Comparison of ENCODE assay signal across 9 mouse cellular contexts in genomic region chr9:119334324-119334723, GRCm38 (mm10). TPM values are rescaled to one million over a fixed set of nuclear protein-coding genes. Genes with fewer than 3 reads are reported as not detected.
DNase-seq lines count a peak whose midpoint lies in the region; ATAC-seq and TF ChIP-seq lines count a peak whose summit lies in the region.
"Had no signal": no experiment of that assay in that cellular context is flagged by ENCODE, and none has a peak within 500 bp of the region (broad histone marks: within the 10 kb centered on the region; RNA-seq: fewer than 3 reads in every experiment).

No protein-coding gene starts in this region.

- peaks cover 15% of the 10 kb centered on the region for H3K4me1 ChIP-seq in intestine, embryonic 16.5 days (ENCODE audit: control insufficient read depth, insufficient read depth, low read length)
- H3K4me1 ChIP-seq in lung, embryonic 16.5 days (replicated peaks; ENCODE audit: control insufficient read depth, insufficient read depth, low read length), result peaks cover 11% of the 10 kb centered on the region; the same call in 1 of the 2 replicates
- peaks cover 5% of the 10 kb centered on the region; the same call in 1 of the 2 replicates for H3K4me1 ChIP-seq in stomach, postnatal 0 days (replicated peaks; ENCODE audit: control insufficient read depth, insufficient read depth)

- no peaks in the 10 kb centered on the region for H3K27me3 ChIP-seq in intestine, embryonic 16.5 days (replicated peaks; ENCODE audit: control insufficient read depth, insufficient read depth, low read length)
- no peaks in the 10 kb centered on the region for H3K27me3 ChIP-seq in lung, embryonic 16.5 days (ENCODE audit: control insufficient read depth, insufficient read depth, low read depth, low read length)
- H3K27me3 ChIP-seq in stomach, postnatal 0 days (ENCODE audit: control insufficient read depth, insufficient read depth, low read length), result no peaks in the 10 kb centered on the region

- peak; percentile 50; the same call in 1 of the 2 replicates for ATAC-seq in intestine, embryonic 16.5 days
- peak; percentile 57 for ATAC-seq in lung, embryonic 16.5 days (ENCODE audit: low read depth)
- no peak for ATAC-seq in stomach, postnatal 0 days (ENCODE audit: low FRiP score, low TSS enrichment)

- H3K9me3 ChIP-seq in intestine, embryonic 16.5 days (ENCODE audit: control insufficient read depth, low read length), result no peaks in the 10 kb centered on the region
- H3K9me3 ChIP-seq in lung, embryonic 16.5 days (ENCODE audit: control insufficient read depth, low read length), result no peaks in the 10 kb centered on the region
- H3K9me3 ChIP-seq in stomach, postnatal 0 days (ENCODE audit: control insufficient read depth, low read length), result no peaks in the 10 kb centered on the region

- no peak for TF ChIP-seq EP300 in stomach, postnatal 0 days (optimal IDR thresholded peaks at IDR 0.05)

- 54% methylated on average over 10 of the region's 10 CpGs for WGBS in intestine, embryonic 16.5 days
- WGBS in lung, embryonic 16.5 days, result 22% methylated on average over 10 of the region's 10 CpGs
- WGBS in stomach, postnatal 0 days, result 40% methylated on average over 10 of the region's 10 CpGs

- no peak overlapping the region for H3K9ac ChIP-seq in intestine, embryonic 16.5 days (ENCODE audit: low read depth, low read length)
- H3K9ac ChIP-seq in lung, embryonic 16.5 days (ENCODE audit: low read length), result no peak overlapping the region
- no peak overlapping the region for H3K9ac ChIP-seq in stomach, postnatal 0 days (ENCODE audit: low read length)

- peak overlapping the region; percentile 31 for H3K27ac ChIP-seq in intestine, embryonic 16.5 days (ENCODE audit: low read length)
- peak overlapping the region; percentile 9 for H3K27ac ChIP-seq in lung, embryonic 16.5 days (ENCODE audit: low read length)
- H3K27ac ChIP-seq in stomach, postnatal 0 days (replicated peaks), result peak overlapping the region; percentile 1; the same call in 1 of the 2 replicates

- peak; percentile 67 for DNase-seq in adrenal gland, postnatal 10 days
- no peak for DNase-seq in adrenal gland, adult 18-20 months (ENCODE audit: low spot score in 2 of 2)
- DNase-seq in 3134 (ENCODE audit: extremely low read depth, insufficient read length, low spot score), result peak; percentile 70
- DNase-seq in gastrocnemius, adult 8-10 months (ENCODE audit: low spot score in 2 of 2), result peak; percentile 58 to 62
- peak; percentile 46 for DNase-seq in stomach, postnatal 0 days (ENCODE audit: low spot score)
- DNase-seq in testis, postnatal 14 days (ENCODE audit: low spot score), result no peak

- H3K36me3 ChIP-seq in intestine, embryonic 16.5 days (ENCODE audit: control insufficient read depth, insufficient read depth, low read length), result peaks cover 8% of the 10 kb centered on the region
- H3K36me3 ChIP-seq in lung, embryonic 16.5 days (ENCODE audit: control insufficient read depth, insufficient read depth, low read length), result peaks cover 5% of the 10 kb centered on the region; the same call in 1 of the 2 replicates
- peaks cover 5% of the 10 kb centered on the region for H3K36me3 ChIP-seq in stomach, postnatal 0 days (ENCODE audit: control insufficient read depth, insufficient read depth, low read length)

- H3K4me2 ChIP-seq in intestine, embryonic 16.5 days (ENCODE audit: low read depth, low read length), result no peak overlapping the region
- no peak overlapping the region for H3K4me2 ChIP-seq in lung, embryonic 16.5 days (ENCODE audit: low read depth, low read length)
- H3K4me2 ChIP-seq in stomach, postnatal 0 days (replicated peaks; ENCODE audit: low read depth), result no peak overlapping the region

- peak; percentile 10; the same call in 1 of the 2 replicates for TF ChIP-seq CTCF in stomach, postnatal 0 days (IDR thresholded peaks at IDR 0.05; ENCODE audit: low read depth)

- H3K4me3 ChIP-seq in intestine, embryonic 16.5 days (ENCODE audit: low read length), result no peak overlapping the region
- H3K4me3 ChIP-seq in lung, embryonic 16.5 days (ENCODE audit: low read length), result no peak overlapping the region
- H3K4me3 ChIP-seq in stomach, postnatal 0 days (ENCODE audit: low read depth, low read length), result no peak overlapping the region
- H3K4me3 ChIP-seq: myocyte had no signal

RNA-seq across cellular contexts. Expression of gene Acaa1a, which starts 5.2 kb away (rescaled TPM):
- 100 to 1,000 TPM; 113 to 126 TPM for total RNA-seq in adrenal gland, postnatal 10 days (2021)
- total RNA-seq in adrenal gland, adult 18-20 months (2021), result 100 to 1,000 TPM; 119 to 124 TPM
- total RNA-seq in gastrocnemius, adult 8-10 months (2022), result 10 to 100 TPM; 35.9 to 42.5 (median 39.9) TPM
- polyA plus RNA-seq in intestine, embryonic 16.5 days (2015; fragmentation: Nextera tagmentation; extraction: Ambion mirVana), result 114 and 116 TPM in 2 replicates
- 111 and 123 TPM in 2 replicates for polyA plus RNA-seq in lung, embryonic 16.5 days (2015; fragmentation: Nextera tagmentation; extraction: Ambion mirVana)
- polyA plus RNA-seq in stomach, postnatal 0 days (2015; fragmentation: Nextera tagmentation; extraction: Ambion mirVana), result 181 and 193 TPM in 2 replicates

RNA-seq across cellular contexts. Expression of gene Myd88, which starts 6.9 kb away (rescaled TPM):
- 10 to 100 TPM; 24.4 to 26.7 TPM for total RNA-seq in adrenal gland, postnatal 10 days (2021)
- total RNA-seq in adrenal gland, adult 18-20 months (2021), result 10 to 100 TPM; 28.0 to 30.3 TPM
- 1 to 10 TPM; 2.7 to 4.1 (median 3.9) TPM for total RNA-seq in gastrocnemius, adult 8-10 months (2022)
- polyA plus RNA-seq in intestine, embryonic 16.5 days (2015; fragmentation: Nextera tagmentation; extraction: Ambion mirVana), result 35.0 and 36.3 TPM in 2 replicates
- polyA plus RNA-seq in lung, embryonic 16.5 days (2015; fragmentation: Nextera tagmentation; extraction: Ambion mirVana), result 36.5 and 36.9 TPM in 2 replicates
- 40.8 and 41.5 TPM in 2 replicates for polyA plus RNA-seq in stomach, postnatal 0 days (2015; fragmentation: Nextera tagmentation; extraction: Ambion mirVana)

RNA-seq across cellular contexts. Expression of gene Oxsr1, which starts 12.1 kb away (rescaled TPM):
- 10 to 100 TPM; 34.6 to 35.2 TPM for total RNA-seq in adrenal gland, postnatal 10 days (2021)
- 10 to 100 TPM; 30.7 to 35.3 TPM for total RNA-seq in adrenal gland, adult 18-20 months (2021)
- 10 to 100 TPM; 66.1 to 80.3 (median 73.0) TPM for total RNA-seq in gastrocnemius, adult 8-10 months (2022)
- polyA plus RNA-seq in intestine, embryonic 16.5 days (2015; fragmentation: Nextera tagmentation; extraction: Ambion mirVana), result 9.1 and 9.5 TPM in 2 replicates
- 9.3 and 9.8 TPM in 2 replicates for polyA plus RNA-seq in lung, embryonic 16.5 days (2015; fragmentation: Nextera tagmentation; extraction: Ambion mirVana)
- 8.7 and 9.7 TPM in 2 replicates for polyA plus RNA-seq in stomach, postnatal 0 days (2015; fragmentation: Nextera tagmentation; extraction: Ambion mirVana)

RNA-seq across cellular contexts. Expression of gene Xylb, which starts 22.9 kb away (rescaled TPM):
- 10 to 100 TPM in 1 of 2 experiments, 1 to 10 TPM in 1; 6.6 to 14.2 TPM for total RNA-seq in adrenal gland, postnatal 10 days (2021)
- 1 to 10 TPM; 1.1 TPM for total RNA-seq in adrenal gland, adult 18-20 months (2021)
- total RNA-seq in gastrocnemius, adult 8-10 months (2022), result under 1 TPM in 2 of 4 experiments, not detected in 2; 0.07 to 0.11 TPM
- polyA plus RNA-seq in intestine, embryonic 16.5 days (2015; fragmentation: Nextera tagmentation; extraction: Ambion mirVana), result 17.4 and 18.5 TPM in 2 replicates
- polyA plus RNA-seq in lung, embryonic 16.5 days (2015; fragmentation: Nextera tagmentation; extraction: Ambion mirVana), result 5.1 and 5.2 TPM in 2 replicates
- 3.2 and 5.7 TPM in 2 replicates for polyA plus RNA-seq in stomach, postnatal 0 days (2015; fragmentation: Nextera tagmentation; extraction: Ambion mirVana)

RNA-seq across cellular contexts. Expression of gene Slc22a14, which starts 31.0 kb away (rescaled TPM):
- under 1 TPM in 1 of 2 experiments, not detected in 1; 0.42 TPM for total RNA-seq in adrenal gland, postnatal 10 days (2021)
- total RNA-seq in adrenal gland, adult 18-20 months (2021), result not detected
- not detected for total RNA-seq in gastrocnemius, adult 8-10 months (2022)
- 0.10 and 0.16 TPM in 2 replicates for polyA plus RNA-seq in intestine, embryonic 16.5 days (2015; fragmentation: Nextera tagmentation; extraction: Ambion mirVana)
- 0.06 and 0.13 TPM in 2 replicates for polyA plus RNA-seq in lung, embryonic 16.5 days (2015; fragmentation: Nextera tagmentation; extraction: Ambion mirVana)
- not detected in 2 replicates for polyA plus RNA-seq in stomach, postnatal 0 days (2015; fragmentation: Nextera tagmentation; extraction: Ambion mirVana)
- polyA plus RNA-seq: myocyte had no signal

Comparison
In these comparisons a context has a peak if more than half of its experiments do, and no peak if none do; other contexts are left out.
1. DNase-seq: peak in adrenal gland, postnatal 10 days (single experiment), 3134 (single experiment), gastrocnemius, adult 8-10 months (2 of 2) and stomach, postnatal 0 days (single experiment); none in adrenal gland, adult 18-20 months (0 of 2) and testis, postnatal 14 days (single experiment).
2. RNA of gene Myd88, which starts 6.9 kb away (total RNA-seq): 28.0 to 30.3 TPM in adrenal gland, adult 18-20 months and 24.4 to 26.7 TPM in adrenal gland, postnatal 10 days; 2.7 to 4.1 TPM in gastrocnemius, adult 8-10 months; every median in the first group is over 4 times any median in the second.
3. Peak in every context shown above with its lines, with median percentiles within 50 percentile points of each other: H3K27ac ChIP-seq.